Mouse (Mus musculus): ENCODE data around the gene Stoml1.

The Stoml1 gene

GRCm38 (mm10) chr9:58272068-58272541, 19.1 kb downstream of the Stoml1 start:
- DNase-seq (ENCODE audit: low spot score) = no peak

DNA sequence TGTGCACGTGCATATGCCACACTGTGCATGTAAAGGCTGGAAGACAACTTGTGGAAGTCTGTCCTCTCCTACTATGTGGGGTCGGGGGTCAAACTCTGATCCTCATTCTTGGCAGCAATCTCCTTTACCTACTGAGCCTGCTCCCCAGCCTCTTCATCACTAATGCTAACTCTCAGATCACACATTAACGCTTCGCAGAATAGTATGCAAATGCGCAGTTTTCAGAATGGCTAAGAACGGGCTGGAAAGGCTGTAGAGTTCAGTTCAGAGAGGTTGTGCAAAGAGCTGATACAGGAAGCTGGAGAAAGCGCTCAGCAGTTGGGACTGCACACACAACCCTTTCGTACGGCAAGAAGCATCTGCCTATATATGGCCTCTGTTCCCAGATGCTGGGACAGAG, 19.9 kb downstream of the Stoml1 start:
- DNase-seq (ENCODE audit: low spot score) = no peak

DNA sequence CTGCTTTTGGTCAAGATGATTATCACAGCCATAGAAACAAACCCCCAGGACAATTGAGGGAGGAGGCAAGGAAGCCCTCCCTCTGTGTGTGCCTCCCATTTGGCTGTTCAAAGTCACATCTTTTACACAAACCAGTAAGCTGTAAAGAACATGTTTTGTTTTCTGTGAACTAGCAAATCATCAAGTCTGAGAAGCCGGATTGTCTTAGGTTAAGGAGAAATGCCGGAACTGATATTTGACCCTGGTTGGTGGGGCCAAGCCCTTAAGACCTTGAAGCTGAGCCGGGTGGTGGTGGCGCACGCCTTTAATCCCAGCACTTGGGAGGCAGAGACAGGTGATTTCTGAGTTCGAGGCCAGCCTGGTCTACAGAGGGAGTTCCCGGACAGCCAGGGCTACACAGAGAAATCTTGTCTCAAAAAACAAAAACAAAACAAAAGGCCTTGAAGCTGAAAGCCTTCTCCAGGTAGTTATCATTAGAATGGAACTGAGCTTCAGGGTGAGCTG, 21.2 kb downstream of the Stoml1 start:
- DNase-seq (ENCODE audit: low spot score) = no peak

- DNase-seq (ENCODE audit: low spot score) = no peak
Observed at GRCm38 (mm10) chr9:58274626-58275025, 21.7 kb downstream of the Stoml1 start.

DNA sequence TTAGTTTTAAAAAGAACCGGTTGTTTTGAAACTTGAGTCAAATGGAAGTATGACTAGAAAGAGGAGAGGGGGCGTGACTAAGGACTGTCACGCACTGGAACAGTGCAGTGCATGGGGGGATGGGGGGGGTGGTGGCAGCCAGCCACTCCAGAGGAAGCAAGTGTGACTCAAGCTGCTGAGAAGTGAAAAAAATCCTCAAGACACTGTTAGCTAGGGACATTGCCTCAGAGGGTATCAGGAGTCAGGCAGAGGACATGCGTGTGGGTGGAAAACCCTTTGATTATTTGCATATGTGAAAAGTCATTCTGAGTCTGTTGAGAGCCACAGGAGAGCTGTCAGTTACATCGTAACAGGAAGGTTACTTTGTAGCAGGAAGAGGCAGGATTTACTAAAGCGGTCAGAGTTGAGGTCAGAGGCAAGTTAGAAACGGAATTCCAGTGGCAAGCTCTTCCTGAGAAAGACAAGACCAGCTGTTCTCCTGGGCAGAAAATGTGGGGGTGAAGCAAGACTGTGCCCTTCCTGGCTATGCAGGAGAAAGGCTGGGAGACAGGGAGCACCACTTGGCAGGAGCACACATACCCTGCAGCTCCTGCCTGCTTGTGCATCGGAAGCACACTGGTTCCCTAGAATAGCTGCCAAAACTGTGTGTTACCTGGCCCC, 22.3 kb downstream of the Stoml1 start:
- DNase-seq (ENCODE audit: low spot score) = no peak

GRCm38 (mm10) chr9:58275797-58276196, 22.8 kb downstream of the Stoml1 start:
- no peak for DNase-seq (ENCODE audit: low spot score)

DNA sequence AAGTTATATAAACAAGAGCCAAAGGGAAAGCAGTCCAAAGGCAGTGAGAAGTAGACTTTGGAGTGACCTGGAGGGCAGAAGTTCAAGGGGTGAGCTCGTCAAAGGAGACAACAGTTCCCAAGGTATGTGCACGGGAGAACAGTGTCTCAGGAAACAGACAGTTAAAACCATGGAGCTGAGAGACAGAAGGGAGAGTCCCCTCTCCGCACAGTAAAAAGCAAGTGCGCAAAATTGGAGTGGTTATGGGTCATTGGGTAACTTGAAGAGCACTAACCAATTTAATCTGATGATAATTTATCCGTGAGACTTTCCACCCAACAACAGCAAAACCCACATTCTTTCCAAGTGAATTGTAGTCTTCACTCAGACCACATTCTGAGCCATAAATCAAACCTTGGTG, 23.4 kb downstream of the Stoml1 start:
- DNase-seq (ENCODE audit: low spot score) = no peak

DNA sequence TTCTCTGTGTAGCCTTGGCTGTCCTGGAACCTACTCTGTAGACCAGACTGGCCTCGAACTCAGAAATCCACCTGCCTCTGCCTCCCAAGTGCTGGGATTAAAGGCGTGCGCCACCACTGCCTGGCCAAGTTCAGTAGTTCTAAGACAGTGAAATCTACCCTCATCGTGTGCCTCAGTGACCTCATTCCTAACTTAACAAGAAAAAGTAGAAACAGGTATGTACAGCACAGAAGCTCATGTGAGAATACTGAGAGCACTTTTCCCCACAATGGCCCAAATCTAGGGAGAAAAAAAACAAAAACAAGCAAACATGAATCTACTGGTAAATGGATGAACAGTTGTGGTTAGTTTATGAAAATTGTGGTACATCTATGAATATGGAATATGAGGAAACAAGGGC, 25.3 kb downstream of the Stoml1 start:
- no peak for DNase-seq (ENCODE audit: low spot score)

DNA sequence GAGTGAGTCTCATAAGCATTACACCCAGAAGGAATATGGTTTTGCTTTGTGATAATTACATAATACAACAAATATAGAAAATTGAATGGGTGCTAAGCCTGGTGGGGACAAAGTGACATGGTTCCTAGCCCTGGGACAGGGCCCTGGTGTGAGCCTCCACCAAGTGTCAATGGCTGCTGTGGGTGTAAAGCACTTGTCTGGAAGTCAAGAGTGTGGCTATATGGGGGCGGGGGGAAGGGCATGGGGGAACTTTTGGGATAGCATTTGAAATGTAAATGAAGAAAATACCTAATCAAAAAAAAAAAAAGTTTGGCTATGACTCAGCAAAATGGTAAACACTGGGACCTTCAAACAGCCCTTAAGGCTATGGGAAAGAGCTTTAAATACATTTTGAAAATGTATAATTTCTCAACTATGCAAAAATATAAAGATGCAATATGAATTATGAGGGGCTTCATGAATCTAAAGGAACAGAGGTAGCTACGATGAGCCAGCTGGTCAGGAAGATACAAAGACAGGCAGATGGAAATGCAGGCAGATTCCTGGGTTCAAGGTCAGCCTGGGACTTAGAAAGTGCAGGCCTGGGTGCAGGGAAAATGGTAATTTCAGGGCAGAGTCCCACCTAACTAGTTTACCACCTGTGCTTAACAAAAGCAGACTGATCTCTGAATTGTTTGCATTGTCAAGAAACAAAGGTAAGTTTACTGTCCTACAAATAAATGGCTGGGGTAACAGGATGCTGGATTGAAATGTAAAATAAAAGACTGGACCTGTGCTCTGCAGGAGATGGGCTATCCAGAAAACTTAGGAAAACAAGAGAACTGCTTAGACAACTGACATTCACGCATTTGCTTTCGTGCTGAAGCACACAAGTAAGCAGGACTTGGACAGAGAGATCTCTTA, 26.1 kb downstream of the Stoml1 start:
- no peak for DNase-seq (ENCODE audit: low spot score)

- DNase-seq (ENCODE audit: low spot score) = no peak
Observed at GRCm38 (mm10) chr9:58279780-58280179, 26.8 kb downstream of the Stoml1 start.

DNA sequence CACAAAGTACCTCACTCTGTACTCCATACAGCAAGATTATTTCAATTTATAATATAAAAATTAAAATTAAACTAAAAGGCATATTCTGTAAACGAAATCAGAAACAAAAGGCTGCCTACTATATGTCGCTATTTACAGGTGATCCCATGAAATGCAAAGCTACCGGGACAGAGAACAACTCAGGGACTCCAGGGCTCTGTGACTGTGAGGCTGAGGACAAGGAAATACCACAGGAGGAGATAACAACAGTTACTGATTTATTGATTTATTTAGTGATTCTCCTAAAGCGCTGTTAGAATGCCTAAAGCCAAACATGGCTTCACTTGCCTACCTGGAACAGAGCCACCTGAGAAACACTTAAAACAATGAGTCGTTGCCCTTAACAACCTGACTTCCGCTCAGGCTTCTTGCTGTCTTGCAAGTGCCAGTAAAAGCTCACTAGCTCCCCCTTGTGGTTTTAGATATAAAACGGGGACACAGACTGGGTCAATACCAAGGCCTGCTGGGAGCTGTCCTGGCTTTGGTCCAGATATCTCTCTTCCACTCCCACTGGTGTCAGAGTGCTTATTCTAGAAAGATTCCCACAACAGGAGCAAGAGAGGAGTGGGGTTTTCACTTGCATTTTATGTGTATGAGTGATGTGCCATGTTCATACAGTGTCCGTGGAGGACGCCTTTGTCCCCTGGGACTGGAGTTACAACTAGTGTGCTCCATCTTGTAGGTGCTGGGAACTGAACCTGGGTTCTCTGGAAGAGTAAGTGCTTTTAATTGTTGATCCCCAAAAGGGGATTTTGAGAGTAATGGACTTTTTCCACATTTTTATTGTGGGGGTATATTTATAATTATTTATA, 27.5 kb downstream of the Stoml1 start:
- peak; percentile 57 for DNase-seq (ENCODE audit: low spot score)

- no peak for DNase-seq (ENCODE audit: low spot score)
Observed at GRCm38 (mm10) chr9:58281597-58281996, 28.6 kb downstream of the Stoml1 start.

DNA sequence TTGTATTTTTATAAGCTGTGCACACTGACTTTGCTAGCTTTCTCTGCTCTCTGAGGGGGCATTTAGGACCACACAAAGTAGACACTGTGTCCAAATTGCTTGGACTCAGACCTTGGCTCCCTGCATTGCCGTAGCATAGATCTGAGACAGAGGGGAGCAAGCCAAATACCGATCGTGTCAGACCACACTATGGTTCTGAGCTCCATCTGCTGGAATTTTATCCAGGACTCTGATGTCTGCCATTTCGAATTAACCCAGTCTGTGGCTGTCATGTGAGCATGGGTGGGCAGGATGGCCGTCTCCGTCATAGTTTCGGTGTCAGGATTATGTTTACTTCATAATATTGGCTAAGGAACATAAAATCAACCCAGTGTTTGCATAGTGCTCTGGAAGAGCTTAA, 30.5 kb downstream of the Stoml1 start:
- no peak for DNase-seq (ENCODE audit: low spot score)

GRCm38 (mm10) chr9:58289090-58289489, 36.1 kb downstream of the Stoml1 start:
- no peak for DNase-seq (ENCODE audit: low spot score)

DNA sequence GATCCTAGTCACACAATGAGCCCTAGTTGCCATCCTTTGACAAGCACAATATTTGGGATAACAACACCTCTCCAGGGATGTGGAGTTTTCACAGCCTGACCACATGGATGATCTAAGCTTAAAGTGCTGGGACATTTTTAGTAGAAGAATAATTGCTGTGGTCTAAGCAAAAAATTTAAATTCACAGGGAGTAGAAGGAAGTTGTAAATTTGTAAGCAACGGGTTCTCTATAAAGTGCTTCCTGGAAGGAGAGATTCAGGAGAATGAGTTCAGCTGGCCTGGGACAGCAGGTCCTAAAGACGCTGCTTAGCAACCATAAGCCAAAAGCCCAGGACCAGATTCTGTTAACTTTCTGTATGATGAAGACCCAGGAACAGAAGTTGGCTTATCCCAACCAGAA, 36.9 kb downstream of the Stoml1 start:
- no peak for DNase-seq (ENCODE audit: low spot score)

DNA sequence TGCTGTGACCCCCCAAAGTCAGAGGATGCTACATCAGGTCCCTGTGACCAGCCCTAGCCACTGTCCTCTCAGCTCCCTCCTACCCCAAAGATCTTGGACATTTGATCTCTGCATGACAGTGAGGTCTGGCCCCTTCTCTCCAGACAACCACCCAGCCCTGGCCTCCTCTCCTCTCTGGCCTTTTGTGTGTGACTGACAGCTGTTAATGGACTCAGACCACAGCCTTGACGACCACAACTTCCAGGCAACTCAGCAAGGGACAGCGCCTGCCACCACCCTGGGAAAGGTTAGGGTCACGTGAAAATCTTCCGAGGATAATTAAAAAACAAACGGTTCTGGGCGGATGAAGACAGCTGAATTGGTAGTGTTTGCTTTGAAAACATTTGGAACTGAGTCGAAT, 41.6 kb downstream of the Stoml1 start:
- DNase-seq (ENCODE audit: low spot score) = no peak

- no peak for DNase-seq (ENCODE audit: low spot score)
Observed at GRCm38 (mm10) chr9:58295345-58295744, 42.4 kb downstream of the Stoml1 start.

DNA sequence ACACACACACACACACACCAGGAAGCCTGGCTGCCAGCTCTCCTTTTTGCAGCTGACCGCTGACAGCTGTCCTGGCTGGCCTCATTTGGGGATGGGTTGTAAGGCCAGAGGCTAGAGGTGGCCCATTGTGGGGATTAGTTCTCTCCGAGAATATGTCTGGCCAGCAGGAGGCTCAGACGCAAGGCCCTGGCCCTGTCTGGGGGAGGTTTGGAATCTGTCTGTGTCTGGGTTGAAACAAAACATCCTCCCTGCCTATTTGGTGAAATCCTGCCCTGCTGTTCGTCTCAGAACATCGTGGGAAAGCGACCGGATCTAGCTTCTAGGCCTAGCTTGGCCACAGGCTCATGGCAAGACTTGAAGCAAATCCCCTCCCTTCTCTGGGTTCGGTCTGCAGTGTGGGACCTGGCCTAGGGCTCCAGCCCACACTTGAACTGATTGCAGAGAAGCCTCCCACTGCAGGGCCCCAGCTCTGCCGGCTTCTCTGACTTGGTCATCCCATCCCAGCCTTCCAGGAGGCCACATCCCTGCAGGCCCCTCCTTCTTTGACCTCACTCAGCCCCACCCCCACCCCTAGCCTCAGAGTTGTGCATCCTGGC, 42.9 kb downstream of the Stoml1 start:
- no peak for DNase-seq (ENCODE audit: low spot score)

DNA sequence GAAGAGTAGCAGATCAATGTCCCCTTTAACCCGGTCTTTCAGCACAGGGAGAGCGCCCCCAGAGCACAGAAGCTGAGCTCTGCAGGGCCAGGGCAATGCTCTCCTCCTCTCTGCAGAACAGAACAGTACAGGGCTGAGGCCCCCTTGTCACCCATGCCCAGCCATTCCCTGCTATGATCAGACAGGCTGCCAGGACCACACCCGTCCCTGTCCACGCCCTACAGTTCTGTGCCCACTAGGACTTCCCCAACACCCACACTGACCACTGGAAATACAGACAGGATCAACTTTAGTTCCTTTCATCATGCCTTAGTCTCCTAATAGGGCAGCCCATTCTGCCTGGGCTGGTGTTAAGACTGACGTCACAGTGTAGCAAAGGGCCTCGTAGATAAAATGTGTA, 44.1 kb downstream of the Stoml1 start:
- DNase-seq (ENCODE audit: low spot score) = no peak

GRCm38 (mm10) chr9:58297961-58298477, 45.1 kb downstream of the Stoml1 start:
- no peak for DNase-seq (ENCODE audit: low spot score)

GRCm38 (mm10) chr9:58299356-58299799, 46.4 kb downstream of the Stoml1 start:
- DNase-seq (ENCODE audit: low spot score) = no peak

GRCm38 (mm10) chr9:58303115-58303514, 50.2 kb downstream of the Stoml1 start:
- DNase-seq (ENCODE audit: low spot score) = no peak
